Comparison of ENCODE assay signal across 8 mouse cellular contexts in genomic region chr16:75675871-75676270, GRCm38 (mm10).
DNase-seq lines count a peak whose midpoint lies in the region; ATAC-seq and TF ChIP-seq lines count a peak whose summit lies in the region.

No protein-coding gene starts in this region.

- H3K4me3 ChIP-seq in limb, embryonic 11.5 days (ENCODE audit: low read depth, low read length): no peak overlapping the region
- H3K4me3 ChIP-seq in limb, embryonic 10.5 days: no peak overlapping the region

- TF ChIP-seq POLR2A in brain, embryonic 14.5 days (IDR thresholded peaks at IDR 0.05; ENCODE audit: borderline replicate concordance, extremely low read depth, insufficient read depth, insufficient read length, poor library complexity, severe bottlenecking): no peak

- ATAC-seq in limb, embryonic 11.5 days (ENCODE audit: insufficient number of reproducible peaks, low FRiP score, low TSS enrichment, low read depth): no peak; the same call in 1 of the 2 replicates
- ATAC-seq in hematopoietic stem cell, adult 5-6 weeks (replicated peaks in 1 of 2; ENCODE audit: insufficient read depth in 1 of 2, low FRiP score in 2 of 2, low TSS enrichment in 1 of 2, low read depth in 1 of 2, poor library complexity in 2 of 2, severe bottlenecking in 2 of 2): peak; percentile 67 to 84

- 61% methylated on average over 2 of the region's 2 CpGs for WGBS in limb, embryonic 11.5 days
- 68% methylated on average over 2 of the region's 2 CpGs for WGBS in limb, embryonic 10.5 days

- no peak overlapping the region for H3K27ac ChIP-seq in limb, embryonic 11.5 days (replicated peaks; ENCODE audit: low read depth, low read length)
- H3K27ac ChIP-seq in limb, embryonic 10.5 days: no peak overlapping the region

- no peaks in the 10 kb centered on the region for H3K27me3 ChIP-seq in limb, embryonic 11.5 days (ENCODE audit: control insufficient read depth, insufficient read depth, low read length)
- H3K27me3 ChIP-seq in limb, embryonic 10.5 days (ENCODE audit: low read depth, poor library complexity, severe bottlenecking): no peaks in the 10 kb centered on the region
- H3K27me3 ChIP-seq in splenic B cell, adult 2 months (ENCODE audit: control insufficient read depth, insufficient read depth, low read length, poor library complexity, severe bottlenecking): no peaks in the 10 kb centered on the region

- H3K9ac ChIP-seq in limb, embryonic 11.5 days (ENCODE audit: low read length): no peak overlapping the region

- DNase-seq in adrenal gland, adult (ENCODE audit: inconsistent age in 2 of 2, low spot score in 1 of 2): peak; percentile 5 to 72
- no peak for DNase-seq in adrenal gland, postnatal 4 days (ENCODE audit: low spot score in 2 of 2)
- peak; percentile 22 for DNase-seq in limb, embryonic 11.5 days (ENCODE audit: low spot score)
- DNase-seq in limb, embryonic 10.5 days (ENCODE audit: low spot score): no peak
- DNase-seq in brain, embryonic 14.5 days (ENCODE audit: low read depth): peak; percentile 87
- DNase-seq in lung, postnatal 10 days: peak; percentile 44
- peak; percentile 68 for DNase-seq in splenic B cell, adult 2 months (ENCODE audit: low read depth, low spot score)

- no peaks in the 10 kb centered on the region for H3K36me3 ChIP-seq in limb, embryonic 11.5 days (ENCODE audit: control insufficient read depth, insufficient read depth, low read length)
- no peaks in the 10 kb centered on the region for H3K36me3 ChIP-seq in limb, embryonic 10.5 days
- no peaks in the 10 kb centered on the region for H3K36me3 ChIP-seq in splenic B cell, adult 2 months (ENCODE audit: control insufficient read depth, insufficient read depth, low read length, poor library complexity, severe bottlenecking)

- H3K4me2 ChIP-seq in limb, embryonic 11.5 days (ENCODE audit: low read depth, severe bottlenecking): no peak overlapping the region

- H3K4me1 ChIP-seq in limb, embryonic 11.5 days (ENCODE audit: control insufficient read depth, insufficient read depth, low read length): no peaks in the 10 kb centered on the region
- no peaks in the 10 kb centered on the region for H3K4me1 ChIP-seq in limb, embryonic 10.5 days

- peak; percentile 65; the same call in 1 of the 2 replicates for TF ChIP-seq CTCF in brain, embryonic 14.5 days (IDR thresholded peaks at IDR 0.05; ENCODE audit: borderline replicate concordance, extremely low read depth, insufficient read depth, insufficient read length)

- H3K9me3 ChIP-seq in limb, embryonic 11.5 days (ENCODE audit: control insufficient read depth, low read length): no peaks in the 10 kb centered on the region
- no peaks in the 10 kb centered on the region for H3K9me3 ChIP-seq in limb, embryonic 10.5 days (replicated peaks)

Comparison
In these comparisons a context has a peak if more than half of its experiments do, and no peak if none do; other contexts are left out.
1. DNase-seq: peak in adrenal gland, adult (2 of 2), limb, embryonic 11.5 days (single experiment), brain, embryonic 14.5 days (single experiment), lung, postnatal 10 days (single experiment) and splenic B cell, adult 2 months (single experiment); none in adrenal gland, postnatal 4 days (0 of 2) and limb, embryonic 10.5 days (single experiment).